Mouse (Mus musculus): Measurements from ENCODE around the gene Hist1h2bb. TPM values are rescaled to one million over a fixed set of nuclear protein-coding genes. Genes with fewer than 3 reads are reported as not detected.
"Not testable (repeated sequence)": the region's sequence is repeated elsewhere in the genome, so short reads cannot be mapped to it uniquely, and the experiment has no call there.

The Hist1h2bb gene
- total and polyA plus RNA-seq, 3 experiments: 0.53 to 2,852 (median 54.6) TPM

- Histone ChIP-seq H3K27ac (ENCODE audit: insufficient read depth, low read depth) (no peak overlapping the region), H3K79me2 (replicated peaks; ENCODE audit: control insufficient read depth, extremely low read depth, insufficient read depth, poor library complexity, severe bottlenecking) (no peaks in the 10 kb centered on the region), H3K4me2 (ENCODE audit: insufficient read depth, low read depth, poor library complexity, severe bottlenecking) (no peak overlapping the region), H3K27me3 (replicated peaks) (no peaks in the 10 kb centered on the region), H3K9ac (ENCODE audit: insufficient read depth, low read depth) (no peak overlapping the region), H3K36me3 (replicated peaks in 1 of 2; ENCODE audit: control insufficient read depth in 1 of 2, insufficient read depth in 1 of 2, low read length in 1 of 2) (no peaks in the 10 kb centered on the region), H3K4me3 (replicated peaks in 1 of 3; ENCODE audit: low read depth in 2 of 3, low read length in 2 of 3, poor library complexity in 1 of 3) (no peak overlapping the region), H3K9me3 (replicated peaks; ENCODE audit: low read length) (no peaks in the 10 kb centered on the region), H3K4me1 (ENCODE audit: control insufficient read depth in 1 of 2, insufficient read depth in 2 of 2) (peaks cover 0 to 20% of the 10 kb centered on the region in 2 experiments; a peak in 2 of 4 replicates)
- TF ChIP-seq CHD1 (IDR thresholded peaks at IDR 0.05; ENCODE audit: low read depth, low read length): no peak
- TF ChIP-seq IRF4 (IDR thresholded peaks at IDR 0.05; ENCODE audit: low read depth, low read length): no peak
- TF ChIP-seq RCOR1 (conservative IDR thresholded peaks at IDR 0.05; ENCODE audit: low read depth, low read length): no peak
- no peak for TF ChIP-seq HCFC1 (IDR thresholded peaks at IDR 0.05; ENCODE audit: low read depth, low read length)
- no peak for TF ChIP-seq TBP (conservative IDR thresholded peaks at IDR 0.05; ENCODE audit: low read depth, low read length)
- TF ChIP-seq E2F4 (IDR thresholded peaks at IDR 0.05; ENCODE audit: insufficient replicate concordance, low read depth, low read length): no peak
- dilution Hi-C loops (cut with MboI; ENCODE audit: extremely low pct_ligation_motif_present, extremely low pct_unique_long_range_greater_than_20kb, low sequenced_read_pairs): no loop called here
- in situ Hi-C loops (cut with MboI; ENCODE audit: low pct_ligation_motif_present, low pct_unique_long_range_greater_than_20kb, low sequenced_read_pairs): loop anchor here (25.0 kb wide), 1 partner anchor 1729 kb away; the partner anchor contains the start of genes Hist1h2ag, Hist1h2ah, Hist1h2bj and Hist1h2bk
- DNase-seq (ENCODE audit: extremely low read depth): no peak
These were observed 20.2 kb downstream of the Hist1h2bb start for GRCm38 (mm10) chr13:23766772-23767171.

GRCm38 (mm10) chr13:23768834-23769397 lies 22.4 kb downstream of the Hist1h2bb start:
- Histone ChIP-seq H3K9me3 (replicated peaks; ENCODE audit: low read length) (no peaks in the 10 kb centered on the region), H3K27ac (ENCODE audit: insufficient read depth, low read depth) (no peak overlapping the region), H3K4me3 (replicated peaks in 1 of 3; ENCODE audit: low read depth in 2 of 3, low read length in 2 of 3, poor library complexity in 1 of 3) (no peak overlapping the region), H3K9ac (ENCODE audit: insufficient read depth, low read depth) (no peak overlapping the region), H3K4me2 (ENCODE audit: insufficient read depth, low read depth, poor library complexity, severe bottlenecking) (no peak overlapping the region), H3K4me1 (ENCODE audit: control insufficient read depth in 1 of 2, insufficient read depth in 2 of 2) (peaks cover 0 to 16% of the 10 kb centered on the region in 2 experiments; a peak in 2 of 4 replicates), H3K36me3 (replicated peaks in 1 of 2; ENCODE audit: control insufficient read depth in 1 of 2, insufficient read depth in 1 of 2, low read length in 1 of 2) (no peaks in the 10 kb centered on the region), H3K27me3 (replicated peaks) (no peaks in the 10 kb centered on the region), H3K79me2 (replicated peaks; ENCODE audit: control insufficient read depth, extremely low read depth, insufficient read depth, poor library complexity, severe bottlenecking) (no peaks in the 10 kb centered on the region)
- TF ChIP-seq CHD1 (IDR thresholded peaks at IDR 0.05; ENCODE audit: low read depth, low read length) (no peak), EP300 (IDR thresholded peaks at IDR 0.05; ENCODE audit: low read length) (no peak)
- DNase-seq (ENCODE audit: extremely low read depth): no peak
- dilution Hi-C loops (cut with MboI; ENCODE audit: extremely low pct_ligation_motif_present, extremely low pct_unique_long_range_greater_than_20kb, low sequenced_read_pairs) (no loop called here), in situ Hi-C loops (cut with MboI; ENCODE audit: low pct_ligation_motif_present, low pct_unique_long_range_greater_than_20kb, low sequenced_read_pairs) (loop anchor here (25.0 kb wide), 1 partner anchor 1732 kb away; the partner anchor contains the start of genes Hist1h2ag, Hist1h2ah, Hist1h2bj and Hist1h2bk)

DNA sequence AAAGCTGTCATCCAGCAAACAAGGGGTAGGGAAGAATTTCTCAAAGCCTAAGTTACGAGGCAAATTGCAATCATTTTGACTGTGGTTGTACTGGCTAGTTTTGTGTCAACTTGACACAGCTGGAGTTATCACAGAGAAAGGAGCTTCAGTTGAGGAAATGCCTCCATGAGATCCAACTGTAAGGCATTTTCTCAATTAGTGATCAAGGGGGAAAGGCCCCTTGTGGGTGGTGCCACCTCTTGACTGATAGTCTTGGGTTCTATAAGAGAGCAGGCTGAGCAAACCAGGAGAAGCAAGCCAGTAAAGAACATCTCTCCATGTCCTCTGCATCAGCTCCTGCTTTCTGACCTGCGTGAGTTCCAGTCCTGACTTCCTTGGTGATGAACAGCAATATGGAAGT lies 23.1 kb downstream of the Hist1h2bb start, which contains the start of gene Trim38:
Gene Trim38, plus strand, starts transcription at position 301 of the 400 bp plus-strand sequence.
- DNase-seq (ENCODE audit: extremely low read depth); H3K9ac ChIP-seq (ENCODE audit: insufficient read depth, low read depth); dilution Hi-C loops (cut with MboI; ENCODE audit: extremely low pct_ligation_motif_present, extremely low pct_unique_long_range_greater_than_20kb, low sequenced_read_pairs); H3K27ac ChIP-seq (ENCODE audit: insufficient read depth, low read depth); H3K79me2 ChIP-seq (replicated peaks; ENCODE audit: control insufficient read depth, extremely low read depth, insufficient read depth, poor library complexity, severe bottlenecking); H3K36me3 ChIP-seq (replicated peaks in 1 of 2; ENCODE audit: control insufficient read depth in 1 of 2, insufficient read depth in 1 of 2, low read length in 1 of 2); H3K4me2 ChIP-seq (ENCODE audit: insufficient read depth, low read depth, poor library complexity, severe bottlenecking); H3K27me3 ChIP-seq (replicated peaks); H3K9me3 ChIP-seq (replicated peaks; ENCODE audit: low read length); H3K4me3 ChIP-seq (replicated peaks in 1 of 3; ENCODE audit: low read depth in 2 of 3, low read length in 2 of 3, poor library complexity in 1 of 3): not testable (repeated sequence)
- in situ Hi-C loops (cut with MboI; ENCODE audit: low pct_ligation_motif_present, low pct_unique_long_range_greater_than_20kb, low sequenced_read_pairs): loop anchor here (25.0 kb wide), 1 partner anchor 1732 kb away; the partner anchor contains the start of genes Hist1h2ag, Hist1h2ah, Hist1h2bj and Hist1h2bk
- peaks cover 0 to 10% of the 10 kb centered on the region in 2 experiments; a peak in 1 of 4 replicates for H3K4me1 ChIP-seq (ENCODE audit: control insufficient read depth in 1 of 2, insufficient read depth in 2 of 2)
